Mouse (Mus musculus) bone marrow macrophage, adult 2 months (primary cell): ENCODE results near the gene Cdh24. TPM values are rescaled to one million over a fixed set of nuclear protein-coding genes. Genes with fewer than 3 reads are reported as not detected.
A peak's percentile ranks its signal among the peaks of the same experiment; 100 is the strongest.

Source experiments
- H3K27ac ChIP-seq: 2 replicates; pipeline ENCODE4 v1.5.1; 2012; ENCODE audit warnings: low read depth, low read length; ENCODE audit not compliant: insufficient read depth
- H3K4me1 ChIP-seq: 2 replicates; pipeline ENCODE4 v1.6.1; 2012; ENCODE audit warnings: low read length; ENCODE audit not compliant: control insufficient read depth, insufficient read depth
- H3K4me3 ChIP-seq: 2 replicates; pipeline ENCODE4 v1.5.1; 2012; ENCODE audit warnings: mild to moderate bottlenecking, low read length, moderate library complexity; ENCODE audit not compliant: insufficient read depth
- CTCF ChIP-seq: IDR thresholded peaks from 2 replicates; pipeline ENCODE4 v1.5.1; 2012; ENCODE audit warnings: low read depth, mild to moderate bottlenecking, low read length, moderate library complexity
- POLR2A ChIP-seq: IDR thresholded peaks from 2 replicates; pipeline ENCODE4 v1.6.1; 2012; ENCODE audit warnings: mild to moderate bottlenecking, low read depth, low read length, borderline replicate concordance
- polyA plus RNA-seq: library from polyadenylated mRNA; stranded (reverse); fragments of >200 nt; gene quantifications from 2 replicates; pipeline ENCODE4 v1.2.4, GENCODE M21; 2012; ENCODE audit not compliant: missing spikeins, insufficient read depth, insufficient read length

Cdh24 gene
- polyA plus RNA-seq, 1 experiment: 0.48 TPM

- Histone ChIP-seq H3K4me1 (no peaks in the 10 kb centered on the region), H3K4me3 (no peak overlapping the region), H3K27ac (no peak overlapping the region)
- TF ChIP-seq POLR2A (no peak), CTCF (peak; percentile 34; the same call in 1 of the 2 replicates)
Measured at GRCm38 (mm10) chr14:54669381-54669780, 28.2 kb upstream of the Cdh24 start.

GRCm38 (mm10) chr14:54664477-54665222 is 23.5 kb upstream of the Cdh24 start:
- no peak for TF ChIP-seq CTCF
- TF ChIP-seq POLR2A: no peak
- H3K4me3 ChIP-seq: no peak overlapping the region
- H3K4me1 ChIP-seq: no peaks in the 10 kb centered on the region
- no peak overlapping the region for H3K27ac ChIP-seq

- TF ChIP-seq CTCF: no peak
- TF ChIP-seq POLR2A: no peak
- Histone ChIP-seq H3K27ac (no peak overlapping the region), H3K4me3 (no peak overlapping the region), H3K4me1 (no peaks in the 10 kb centered on the region)
Measured at GRCm38 (mm10) chr14:54660009-54660408, 18.8 kb upstream of the Cdh24 start.

GRCm38 (mm10) chr14:54653496-54653895 is 12.3 kb upstream of the Cdh24 start:
- TF ChIP-seq CTCF: no peak
- no peak for TF ChIP-seq POLR2A
- Histone ChIP-seq H3K27ac (peak overlapping the region; percentile 69), H3K4me1 (peaks cover 15% of the 10 kb centered on the region), H3K4me3 (peak overlapping the region; percentile 90)

- Histone ChIP-seq H3K27ac (peak overlapping the region; percentile 64), H3K4me3 (peak overlapping the region; percentile 90), H3K4me1 (peaks cover 15% of the 10 kb centered on the region)
- TF ChIP-seq CTCF (no peak), POLR2A (no peak)
Measured at GRCm38 (mm10) chr14:54652787-54653186, 11.6 kb upstream of the Cdh24 start.

- Histone ChIP-seq H3K27ac (no peak overlapping the region), H3K4me1 (peaks cover 15% of the 10 kb centered on the region), H3K4me3 (no peak overlapping the region)
- TF ChIP-seq POLR2A (no peak), CTCF (no peak)
Measured at GRCm38 (mm10) chr14:54651556-54651955, 10.4 kb upstream of the Cdh24 start.

GRCm38 (mm10) chr14:54650621-54651454 is 9.7 kb upstream of the Cdh24 start:
- Histone ChIP-seq H3K4me3 (no peak overlapping the region), H3K27ac (no peak overlapping the region), H3K4me1 (peaks cover 15% of the 10 kb centered on the region)
- TF ChIP-seq CTCF (peak; percentile 78), POLR2A (no peak)

GRCm38 (mm10) chr14:54647900-54648299 is 6.7 kb upstream of the Cdh24 start:
- H3K4me3 ChIP-seq: no peak overlapping the region
- TF ChIP-seq POLR2A (no peak), CTCF (no peak)
- peaks cover 9% of the 10 kb centered on the region for H3K4me1 ChIP-seq
- no peak overlapping the region for H3K27ac ChIP-seq

GRCm38 (mm10) chr14:54646898-54647636 is 5.9 kb upstream of the Cdh24 start:
- Histone ChIP-seq H3K4me3 (no peak overlapping the region), H3K4me1 (peaks cover 4% of the 10 kb centered on the region), H3K27ac (no peak overlapping the region)
- no peak for TF ChIP-seq POLR2A
- no peak for TF ChIP-seq CTCF
